Mouse (Mus musculus): ENCODE results near the gene Ferd3l. TPM values are rescaled to one million over a fixed set of nuclear protein-coding genes. Genes with fewer than 3 reads are reported as not detected.

Gene Ferd3l
- total RNA-seq (2021) (not detected), polyA plus RNA-seq (2012; rRNA removed) (not detected in 2 replicates)
- long read RNA-seq = 0 reads

DNA sequence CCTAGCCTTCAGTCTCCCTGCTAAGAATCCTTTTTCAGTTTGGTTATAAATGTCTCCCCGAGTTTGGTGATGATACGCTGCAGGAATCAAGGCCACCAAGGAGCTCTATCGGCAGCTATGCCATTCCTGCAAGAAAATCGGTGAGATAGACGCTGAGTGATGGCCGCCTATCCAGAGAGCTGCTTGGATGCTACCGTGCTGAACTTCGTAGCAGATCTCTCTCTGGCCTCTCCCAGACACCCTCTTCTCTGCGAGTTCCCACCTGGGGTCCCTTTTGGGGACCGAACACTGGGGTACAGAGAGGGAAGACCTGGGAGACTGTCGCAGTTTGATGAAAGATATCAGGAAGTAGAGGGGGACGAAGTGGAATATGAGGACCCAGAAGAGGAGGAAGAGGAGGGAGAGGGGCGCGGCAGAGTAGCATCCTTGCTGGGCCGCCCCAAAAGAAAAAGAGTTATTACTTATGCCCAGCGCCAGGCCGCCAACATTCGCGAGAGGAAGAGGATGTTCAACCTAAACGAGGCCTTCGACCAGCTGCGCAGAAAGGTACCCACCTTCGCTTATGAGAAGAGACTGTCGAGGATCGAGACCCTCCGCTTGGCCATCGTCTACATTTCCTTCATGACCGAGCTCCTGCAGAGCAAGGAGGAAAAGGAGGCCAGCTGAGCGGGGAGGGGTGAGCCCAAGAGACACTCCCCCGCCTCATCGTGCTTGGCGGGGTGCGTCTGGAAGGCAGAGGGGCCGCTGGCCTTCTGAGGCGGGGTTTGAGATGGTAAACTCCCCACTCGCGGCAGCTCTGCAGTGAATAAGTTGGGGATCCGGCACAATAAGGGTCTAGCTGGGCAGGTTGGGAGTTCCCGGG, at the start of gene Ferd3l:
Gene Ferd3l (plus strand): TSS at position 95 of the 862 bp plus-strand sequence.
- no peak for DNase-seq

DNA sequence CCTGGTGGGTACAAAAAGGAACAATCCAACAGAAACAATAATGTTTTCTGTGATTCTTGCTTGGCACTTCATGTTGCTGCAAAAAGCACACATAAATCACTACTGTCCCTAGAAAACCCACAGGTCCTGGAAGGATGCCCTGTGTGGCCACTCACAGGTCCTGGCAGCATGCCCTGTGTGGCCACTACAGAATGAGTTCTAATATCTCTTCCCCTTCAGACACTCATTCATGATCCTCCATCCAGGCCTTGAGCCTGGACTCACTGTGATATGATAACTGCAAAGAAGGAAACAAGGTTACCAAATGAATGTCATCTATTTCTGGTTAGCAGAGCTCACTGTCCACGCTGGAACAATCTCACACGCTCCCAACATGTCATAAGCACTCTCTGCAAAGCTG, 34.3 kb upstream of the Ferd3l start:
- peak; percentile 53 for DNase-seq

DNA sequence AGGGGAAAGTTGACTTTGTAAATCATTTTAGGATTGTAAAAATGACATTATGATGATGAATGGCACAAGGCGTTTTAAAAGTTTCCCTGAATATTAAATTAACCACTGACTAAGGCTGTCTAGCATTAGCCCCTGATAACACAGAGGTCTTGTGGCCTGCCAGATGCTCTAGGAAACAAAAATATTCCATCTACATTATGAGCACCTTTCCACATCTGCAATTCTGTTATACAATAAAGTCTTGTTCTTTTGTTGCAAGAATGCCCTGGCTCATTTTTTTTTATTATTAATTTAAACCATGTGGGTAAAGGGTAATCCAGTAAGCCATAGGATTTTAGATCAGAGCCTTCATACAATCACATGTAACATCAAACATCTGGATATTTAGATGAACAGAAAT, 33.6 kb upstream of the Ferd3l start:
- no peak for DNase-seq

DNA sequence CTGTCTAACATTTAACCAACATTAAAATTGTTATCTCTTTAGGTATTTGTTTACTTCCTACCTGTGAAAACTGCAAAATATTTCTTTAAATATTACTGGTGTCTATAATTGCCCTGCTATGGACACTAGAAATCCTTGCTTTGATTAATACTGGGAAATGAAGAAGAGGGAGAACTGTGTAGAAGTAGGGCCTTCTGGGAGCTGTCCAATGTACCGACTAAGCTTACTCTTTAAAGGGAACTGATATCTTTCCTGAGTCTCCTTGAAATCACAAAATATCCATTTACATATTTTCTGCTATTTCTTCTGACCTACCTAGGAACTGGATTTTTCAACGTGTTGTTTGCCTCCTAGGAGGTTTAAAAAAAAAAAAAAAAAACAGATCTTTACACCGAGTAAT, 1.5 kb upstream of the Ferd3l start:
- no peak for DNase-seq

DNA sequence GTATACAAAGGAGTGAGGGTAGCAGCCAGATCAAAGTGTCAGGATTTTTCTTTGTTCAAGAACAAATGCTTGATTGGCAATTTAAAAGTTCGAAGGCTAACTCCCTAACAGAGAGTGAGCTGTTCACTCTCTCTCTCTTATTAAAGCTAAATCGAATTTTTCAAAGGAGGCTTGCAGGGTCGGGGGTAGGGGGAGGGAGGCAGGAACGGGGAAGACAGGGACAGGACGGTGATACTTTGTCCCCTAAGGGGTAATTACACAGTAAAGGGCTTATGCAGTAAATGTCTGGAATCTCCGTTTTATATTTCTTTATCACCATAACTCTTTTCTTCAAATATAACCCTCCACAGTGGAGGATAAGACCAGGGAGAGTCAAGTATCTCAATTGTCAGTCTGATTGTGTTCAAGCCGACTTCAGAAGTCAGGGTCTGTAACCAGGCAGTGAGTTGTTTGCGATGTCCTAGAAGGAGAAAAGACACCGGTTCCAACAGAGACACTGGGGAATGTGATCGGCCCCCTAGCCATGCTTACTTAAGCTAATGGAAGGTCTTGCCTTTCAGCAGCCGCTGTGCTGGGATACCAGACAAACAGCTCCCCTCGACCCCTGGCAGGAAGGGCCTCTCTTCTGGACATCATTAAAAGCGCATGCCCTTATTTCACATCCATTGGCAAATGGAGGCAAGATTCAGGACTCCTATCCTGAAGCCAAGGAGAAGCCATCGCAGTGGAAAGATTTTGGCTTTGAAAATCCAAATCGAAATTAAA, 709 bp upstream of the Ferd3l start:
- DNase-seq = no peak

DNA sequence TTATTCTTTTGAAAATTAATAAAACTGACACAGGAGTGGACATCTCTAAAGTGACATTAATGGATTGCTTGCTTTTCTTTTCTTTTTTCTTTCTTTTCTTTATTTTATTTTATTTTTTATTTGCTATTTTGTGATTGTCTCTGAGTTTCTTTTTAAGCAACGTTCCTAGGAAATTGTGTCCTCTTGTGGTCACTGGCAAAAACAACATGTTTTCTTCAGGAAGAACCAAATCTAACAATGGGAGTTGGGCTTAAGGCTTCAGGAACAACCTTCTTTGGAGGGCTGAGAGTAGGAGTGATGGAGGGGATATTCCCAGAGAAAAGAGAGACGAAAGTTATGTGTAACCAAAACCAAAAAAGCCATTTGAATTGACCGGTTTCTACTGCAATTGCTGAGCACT, 24.6 kb downstream of the Ferd3l start:
- DNase-seq = no peak

DNA sequence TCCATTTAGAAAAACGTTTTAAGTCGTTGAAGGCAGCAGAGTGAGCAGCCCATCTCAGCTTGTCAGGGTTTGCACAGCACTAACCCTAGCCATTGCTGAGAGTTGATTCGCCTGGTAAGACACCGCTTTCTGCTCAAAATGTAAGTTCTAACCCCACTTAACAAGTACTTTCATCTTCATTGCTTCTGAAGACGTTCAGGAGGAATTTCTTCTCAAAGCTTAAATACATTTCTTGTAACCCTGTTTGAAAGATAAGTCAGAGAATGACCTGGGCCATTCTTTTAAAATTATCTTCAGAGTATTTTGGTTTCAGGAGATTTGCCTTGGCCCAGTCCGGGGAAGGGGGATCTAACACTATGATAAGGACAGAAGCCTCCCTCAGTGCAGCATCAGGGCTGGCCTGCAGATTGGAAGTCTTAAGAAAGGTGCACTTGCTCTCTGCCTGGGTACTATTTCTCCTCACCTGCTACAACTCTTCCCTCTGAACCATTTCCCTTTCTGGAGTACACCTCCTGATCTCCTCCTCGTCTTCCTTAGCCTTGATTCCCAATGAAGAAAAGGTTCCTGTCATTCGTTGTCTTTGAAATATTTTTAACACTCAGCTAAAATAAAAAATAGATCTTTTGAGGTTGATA, 26.8 kb downstream of the Ferd3l start:
- DNase-seq = no peak

DNA sequence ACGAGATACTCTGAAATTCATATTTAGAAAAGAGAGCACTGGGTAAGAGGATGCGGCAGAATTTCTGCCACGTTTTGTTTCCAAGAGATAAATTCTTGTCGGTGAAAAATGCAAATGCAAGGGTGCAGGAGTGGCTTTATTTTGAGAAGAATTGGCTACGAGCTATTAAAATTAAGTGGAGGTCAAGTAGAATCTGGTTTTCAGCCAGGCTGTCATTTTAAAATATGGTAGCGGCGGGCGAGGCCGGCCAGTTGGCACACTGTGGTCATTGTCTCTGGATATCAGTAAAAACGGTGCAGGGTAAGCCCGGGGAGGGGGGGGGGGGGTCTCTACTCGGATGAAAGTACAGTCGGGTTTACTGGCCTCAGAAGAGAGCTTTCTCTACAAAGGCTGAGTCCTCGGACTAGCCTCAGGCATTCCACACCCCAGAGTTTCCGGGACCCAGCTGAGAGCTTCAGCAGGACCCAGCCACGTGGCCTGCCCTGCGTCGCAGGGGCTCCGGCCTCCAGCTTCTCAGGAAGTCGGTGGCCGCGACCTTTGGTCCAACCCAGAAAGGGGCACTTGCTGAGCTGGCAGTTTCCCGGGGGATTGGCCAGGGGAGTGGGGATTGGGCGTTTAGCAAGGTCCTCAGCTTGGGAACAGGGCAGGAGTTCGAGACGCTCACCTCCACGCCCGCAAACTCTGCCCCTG, 27.5 kb downstream of the Ferd3l start:
- DNase-seq = peak; percentile 36

DNA sequence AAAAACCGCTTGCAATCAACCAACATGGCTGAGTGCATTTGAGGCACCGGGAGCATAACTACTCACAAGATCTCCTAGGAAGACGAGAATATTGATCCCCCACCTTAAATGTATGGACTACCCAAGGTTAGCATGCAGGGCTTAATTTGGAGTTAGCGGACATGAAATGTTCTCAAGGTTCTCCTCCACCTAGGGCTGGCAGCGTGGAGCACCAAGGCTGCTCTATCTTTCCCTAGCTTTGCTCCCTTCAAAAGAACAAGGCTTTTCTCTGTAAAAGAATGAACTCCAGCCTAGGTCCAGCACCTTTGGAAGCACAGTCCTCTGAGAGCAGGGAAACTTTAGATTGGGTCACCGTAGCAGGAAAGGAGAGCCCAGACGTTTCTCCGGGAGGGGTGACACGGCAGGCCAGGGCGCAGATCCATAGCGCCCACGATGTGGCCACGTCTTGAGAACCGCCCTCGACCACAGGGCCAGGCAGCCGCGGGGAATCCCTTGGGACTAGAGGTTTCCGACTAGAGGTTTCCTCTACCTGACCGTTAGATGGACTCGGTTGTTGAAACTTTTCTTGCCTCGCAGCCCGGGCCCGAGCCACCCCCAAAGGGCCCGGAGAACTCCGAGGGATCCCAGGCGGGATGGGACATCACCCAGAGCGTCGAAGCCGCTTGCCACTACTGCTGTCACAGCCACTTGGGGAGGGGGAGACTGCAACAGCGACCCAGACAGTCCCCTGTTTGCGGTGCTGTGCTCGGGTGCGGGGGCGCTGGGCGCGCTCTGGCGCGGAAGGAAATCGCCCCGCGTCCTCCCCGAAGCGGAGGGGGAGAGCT, 28.6 kb downstream of the Ferd3l start:
- peak; percentile 35 for DNase-seq

DNA sequence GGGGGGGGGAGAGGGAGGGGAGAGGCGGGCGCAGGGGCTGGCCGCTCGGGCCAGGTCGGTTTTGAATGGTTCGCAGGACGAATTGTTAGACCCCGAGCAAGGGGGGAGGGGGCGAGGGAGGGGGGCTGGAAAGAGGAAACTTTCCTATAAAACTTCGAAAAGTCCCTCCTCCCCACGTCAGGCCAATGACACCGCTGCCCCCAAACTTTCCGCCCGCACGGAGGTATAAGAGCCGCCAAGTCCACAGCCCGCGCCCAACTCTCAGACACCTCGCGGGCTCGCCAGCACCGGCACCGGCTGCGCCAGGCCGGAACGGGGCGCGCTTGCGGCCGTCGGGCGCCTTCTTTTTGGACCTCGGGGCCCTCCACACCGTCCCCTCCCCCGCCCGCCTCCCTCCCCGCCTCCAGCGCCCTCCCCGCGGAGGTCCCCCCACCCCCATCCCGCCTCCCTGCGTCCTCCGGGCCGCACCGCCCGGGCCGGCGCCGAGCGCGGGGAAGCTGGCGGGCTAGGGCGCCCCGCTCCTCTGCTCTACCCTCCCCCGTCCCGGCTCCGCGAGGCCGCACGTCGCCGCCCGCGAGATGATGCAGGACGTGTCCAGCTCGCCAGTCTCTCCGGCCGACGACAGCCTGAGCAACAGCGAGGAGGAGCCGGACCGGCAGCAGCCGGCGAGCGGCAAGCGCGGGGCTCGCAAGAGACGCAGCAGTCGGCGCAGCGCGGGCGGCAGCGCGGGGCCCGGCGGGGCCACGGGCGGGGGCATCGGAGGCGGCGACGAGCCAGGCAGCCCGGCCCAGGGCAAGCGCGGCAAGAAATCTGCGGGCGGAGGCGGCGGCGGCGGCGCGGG, 29.4 kb downstream of the Ferd3l start, which contains the start of gene Twist1:
Gene Twist1 (plus strand): TSS at position 272 of the 841 bp plus-strand sequence.
- DNase-seq = peak; percentile 73

DNA sequence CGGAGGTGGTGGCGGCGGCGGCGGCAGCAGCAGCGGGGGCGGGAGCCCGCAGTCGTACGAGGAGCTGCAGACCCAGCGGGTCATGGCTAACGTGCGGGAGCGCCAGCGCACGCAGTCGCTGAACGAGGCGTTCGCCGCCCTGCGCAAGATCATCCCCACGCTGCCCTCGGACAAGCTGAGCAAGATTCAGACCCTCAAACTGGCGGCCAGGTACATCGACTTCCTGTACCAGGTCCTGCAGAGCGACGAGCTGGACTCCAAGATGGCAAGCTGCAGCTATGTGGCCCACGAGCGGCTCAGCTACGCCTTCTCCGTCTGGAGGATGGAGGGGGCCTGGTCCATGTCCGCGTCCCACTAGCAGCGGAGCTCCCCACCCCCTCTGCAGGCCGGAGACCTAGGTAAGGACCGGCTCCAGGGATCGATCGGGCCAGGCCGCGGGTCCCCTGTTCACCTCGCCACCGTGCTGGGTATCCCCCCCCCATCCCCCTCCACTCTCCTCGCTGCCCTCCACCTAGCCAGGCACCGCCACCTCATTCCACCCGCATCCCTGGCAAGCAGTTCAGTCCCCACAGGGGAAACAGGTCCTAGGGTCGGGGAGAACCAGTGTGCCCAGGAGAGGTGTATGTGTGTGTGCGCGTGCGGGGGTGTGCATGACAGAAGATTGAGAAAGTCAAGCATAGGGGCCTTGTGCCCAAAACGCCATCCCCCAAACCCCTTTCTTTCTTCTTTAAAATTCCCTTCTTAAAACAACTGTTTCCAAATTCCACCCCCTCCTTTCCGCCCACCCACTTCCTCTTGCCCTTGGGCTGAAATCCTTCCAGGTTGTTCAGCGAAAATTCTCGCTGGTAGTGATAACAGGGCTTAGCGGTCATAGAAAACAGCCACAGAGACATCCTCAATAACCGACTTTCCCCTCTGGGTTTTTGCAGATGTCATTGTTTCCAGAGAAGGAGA, 30.3 kb downstream of the Ferd3l start:
- peak; percentile 11 for DNase-seq

DNA sequence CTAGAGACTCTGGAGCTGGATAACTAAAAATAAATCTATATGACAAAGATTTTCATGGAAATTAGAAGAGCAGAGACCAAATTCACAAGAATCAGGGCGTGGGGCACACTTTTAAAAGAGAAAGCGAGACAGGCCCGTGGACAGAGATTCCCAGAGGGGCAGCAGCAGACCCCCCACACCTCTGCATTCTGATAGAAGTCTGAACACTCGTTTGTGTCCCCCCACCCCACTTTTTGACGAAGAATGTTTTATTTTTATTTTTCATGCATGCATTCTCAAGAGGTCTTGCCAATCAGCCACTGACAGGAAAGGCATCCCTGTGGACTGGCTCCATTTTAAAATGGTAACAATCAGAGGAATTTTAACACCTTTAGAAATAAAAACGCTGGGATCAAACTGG, 31.0 kb downstream of the Ferd3l start:
- DNase-seq = no peak

DNA sequence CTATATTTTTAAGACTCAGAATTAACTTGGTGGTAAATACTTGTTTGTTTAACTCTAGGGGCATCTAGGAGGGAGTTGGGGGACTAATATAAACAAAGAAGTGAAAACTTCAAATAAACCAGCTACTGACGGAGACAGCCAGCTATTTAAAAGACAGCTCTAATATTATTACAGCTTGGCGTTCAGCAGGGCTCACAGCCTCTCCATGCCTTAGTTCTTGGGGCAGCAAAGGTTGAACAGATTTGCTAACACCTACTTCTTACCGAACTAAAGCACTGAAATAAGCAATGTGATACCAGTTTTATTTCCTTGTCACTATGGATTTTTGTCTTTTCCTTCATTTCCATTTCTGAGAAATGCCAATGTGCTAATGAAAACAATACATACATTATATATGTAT, 31.6 kb downstream of the Ferd3l start:
- DNase-seq = no peak

DNA sequence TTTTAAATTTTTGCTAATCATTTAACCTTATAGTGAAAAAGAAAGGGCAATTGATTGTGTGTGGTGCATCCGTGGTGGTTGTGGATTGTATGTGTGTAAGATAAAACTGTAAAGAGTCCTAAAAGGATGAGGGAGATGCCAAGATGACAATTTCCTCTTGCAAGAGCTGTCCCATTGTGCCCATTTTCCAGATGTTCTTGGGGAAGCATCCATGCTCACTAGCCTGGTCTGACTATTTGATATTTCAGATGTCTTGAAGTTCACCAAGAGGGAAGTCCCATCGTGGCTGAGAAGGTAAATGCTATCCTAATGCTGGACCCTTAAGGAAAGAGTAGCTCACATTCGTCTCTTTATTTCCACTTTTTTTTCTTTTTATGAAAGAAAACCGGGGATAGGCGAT, 32.8 kb downstream of the Ferd3l start:
- DNase-seq = no peak

DNA sequence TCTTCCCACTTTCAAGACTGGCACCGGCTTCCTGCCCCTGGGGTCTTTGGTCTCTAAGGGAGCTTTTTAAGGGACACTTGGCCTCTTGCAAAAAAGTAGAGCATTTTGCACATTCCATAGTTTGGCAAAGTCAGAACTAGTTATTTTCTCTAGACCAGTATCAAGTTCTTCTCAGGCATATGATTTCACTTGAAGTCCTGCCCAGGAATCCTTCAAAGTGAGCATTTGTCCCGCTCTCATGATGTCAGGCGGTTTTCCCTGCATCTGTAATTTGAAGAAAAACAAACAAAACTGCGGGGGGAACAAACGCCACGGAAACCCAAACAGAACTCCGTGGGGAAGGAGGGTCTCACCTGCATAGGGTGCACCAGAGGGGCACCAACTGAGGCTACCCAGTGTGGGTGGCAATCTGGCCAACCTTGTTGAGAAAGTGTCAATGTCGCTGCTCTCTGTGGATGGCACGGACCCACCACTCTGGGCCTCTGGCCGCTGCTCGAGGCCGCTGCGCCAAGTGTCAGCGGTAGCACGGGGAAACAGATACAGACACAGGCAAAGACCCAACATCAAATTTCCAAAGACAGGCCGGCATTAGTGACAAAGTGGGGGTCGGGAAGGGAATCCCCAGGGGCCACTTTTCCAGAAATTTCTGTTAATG, 34.0 kb downstream of the Ferd3l start:
- DNase-seq = no peak

DNA sequence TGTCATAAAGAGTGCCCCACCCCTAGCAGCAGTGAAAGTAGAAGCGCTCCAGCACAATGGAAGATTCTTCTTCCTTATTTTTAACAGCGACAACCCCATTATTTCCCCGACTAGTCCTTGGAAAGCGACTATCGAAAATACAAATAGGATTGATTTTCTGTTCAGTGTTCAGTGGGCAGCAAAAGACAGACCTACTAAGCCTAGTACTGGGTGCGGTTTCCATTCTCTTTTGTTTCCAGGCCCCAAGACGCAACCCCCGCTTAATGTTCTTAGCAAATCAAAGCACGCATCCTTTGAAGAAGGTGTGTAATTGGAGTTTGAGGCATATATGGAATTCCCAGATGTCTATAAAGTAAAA, 34.5 kb downstream of the Ferd3l start:
- no peak for DNase-seq

DNA sequence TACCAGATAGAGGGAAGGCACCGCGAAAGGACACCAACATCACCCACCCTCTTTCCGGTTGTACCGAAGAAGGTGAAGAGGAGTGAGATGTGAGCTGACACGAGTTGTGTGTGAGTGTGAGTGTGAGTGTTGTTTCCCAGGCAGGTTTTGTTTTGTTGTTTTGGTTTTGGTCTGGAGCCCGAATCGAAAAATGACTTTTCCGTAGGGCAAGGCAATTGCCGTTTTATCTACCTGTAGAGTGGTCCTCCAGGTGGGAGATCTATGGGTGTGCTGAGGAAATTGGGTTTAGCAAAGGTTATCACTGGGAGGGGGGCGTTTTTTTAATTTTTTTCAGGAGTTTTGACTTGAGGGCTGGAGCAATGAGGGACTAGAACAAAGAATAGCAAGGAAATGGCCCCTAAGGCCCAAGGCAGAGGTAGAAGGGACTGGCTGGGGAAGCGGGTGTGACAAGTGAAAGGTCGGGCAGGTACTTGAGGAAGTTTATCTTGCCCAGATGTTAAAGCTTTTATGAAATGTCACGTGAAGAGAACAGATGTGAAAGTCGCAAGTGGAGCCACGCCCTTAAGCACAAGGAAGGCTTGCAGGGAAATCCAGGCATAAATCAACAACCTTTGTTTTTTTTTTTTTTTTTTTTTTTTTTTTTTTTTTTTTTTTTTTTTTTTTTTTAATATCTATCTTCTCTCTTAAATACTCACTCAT, 35.6 kb downstream of the Ferd3l start:
- DNase-seq = no peak

DNA sequence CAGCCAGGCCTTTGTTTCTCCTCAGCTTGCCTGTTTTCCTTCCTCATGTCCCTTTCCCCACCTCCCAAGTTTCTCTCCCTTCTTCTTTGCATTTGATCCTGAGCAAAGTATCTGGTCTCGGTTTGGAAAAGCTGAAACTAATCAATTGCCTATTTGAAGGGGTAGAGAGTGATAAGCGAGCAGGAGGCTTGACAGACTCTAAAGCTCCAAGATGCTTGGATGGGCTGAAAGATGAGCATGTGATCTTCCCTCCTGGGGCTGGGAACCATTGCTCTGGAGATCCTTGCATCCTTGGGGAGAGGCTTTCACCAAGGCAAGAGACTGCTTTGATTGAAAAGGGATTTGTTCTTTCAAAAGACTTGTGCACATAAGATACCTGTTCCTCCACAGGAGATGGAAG, 36.2 kb downstream of the Ferd3l start:
- DNase-seq = no peak

Measured in adrenal gland, adult 2 months (tissue).